Mouse (Mus musculus): Measurements from ENCODE around the gene Maml3.

DNA sequence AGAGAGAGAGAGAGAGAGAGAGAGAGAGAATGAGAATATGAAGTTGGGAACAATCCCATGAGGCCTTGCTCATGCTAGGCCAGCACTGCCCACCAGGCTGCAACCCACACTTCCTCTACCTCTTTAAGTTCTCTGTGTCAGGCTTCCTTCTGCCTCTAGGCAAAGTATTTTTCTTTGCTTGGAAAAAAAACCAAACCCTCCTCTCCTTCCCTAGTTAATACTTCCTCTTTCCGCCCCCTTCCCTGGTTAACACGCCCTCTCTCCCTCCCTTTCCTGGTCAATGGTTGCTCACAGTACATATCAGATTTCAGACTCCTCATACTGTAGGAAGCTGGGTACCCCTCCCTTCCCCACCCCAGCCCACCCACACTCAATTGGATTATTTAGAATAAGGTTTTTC, 245.7 kb downstream of the Maml3 start:
- TF ChIP-seq POLR2A (IDR thresholded peaks at IDR 0.05; ENCODE audit: insufficient read depth, low read depth, low read length) (no peak), CTCF (IDR thresholded peaks at IDR 0.05; ENCODE audit: insufficient read depth, low read depth, low read length) (no peak)

All from olfactory bulb, adult 2 months (tissue).